Mouse (Mus musculus) kidney, adult 2 months (tissue): ENCODE measurements around the gene Lrig2.

Source experiments
- CTCF ChIP-seq: fragments of 200-500 bp; conservative IDR thresholded peaks from 2 replicates; pipeline ENCODE4 v1.5.1; 2011; ENCODE audit warnings: low read depth, mild to moderate bottlenecking, control low read depth, low read length, moderate library complexity, mixed read lengths; ENCODE audit not compliant: insufficient read depth, insufficient read length
- POLR2A ChIP-seq: fragments of 200-500 bp; IDR thresholded peaks from one replicate; pipeline ENCODE4 v1.6.1; 2011; ENCODE audit warnings: low read depth, low read length, control low read depth

DNA sequence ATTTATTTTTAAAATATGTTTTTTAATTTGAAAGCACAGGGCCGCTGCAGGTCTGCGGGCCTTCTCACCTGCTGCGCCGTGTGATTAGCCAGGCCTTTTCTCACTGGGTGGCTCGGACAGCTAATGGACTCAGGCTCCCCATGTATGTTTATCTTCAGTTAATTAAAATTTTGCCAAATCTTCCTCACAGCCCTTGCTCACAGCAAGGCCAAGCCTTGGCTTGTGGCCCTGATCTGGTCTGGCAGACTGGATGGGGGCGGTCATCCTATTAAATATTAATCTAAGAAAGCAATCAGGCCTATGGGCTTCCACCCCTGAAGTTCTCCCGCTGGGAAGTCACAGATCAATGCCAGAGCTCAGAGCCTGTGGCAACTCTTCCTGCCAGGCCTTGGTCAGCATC is 87.4 kb downstream of the Lrig2 start:
- TF ChIP-seq POLR2A, result no peak
- TF ChIP-seq CTCF, result no peak
